Mouse (Mus musculus) limb, embryonic 11.5 days (tissue): ENCODE data around the gene Psma5. TPM values are rescaled to one million over a fixed set of nuclear protein-coding genes. Genes with fewer than 3 reads are reported as not detected.

ENCODE experiments used
- ATAC-seq: fragments of 200-750 bp; cut with Nextera tagmentation; 2 replicates; pipeline ENCODE4 v1.8.0; 2017; ENCODE audit warnings: low read depth; ENCODE audit not compliant: insufficient number of reproducible peaks, low FRiP score, low TSS enrichment
- DNase-seq: peaks from one replicate; pipeline ENCODE4 v3.0.0-alpha.2; 2015; ENCODE audit warnings: low spot score
- H3K27ac ChIP-seq: fragments of 300-500 bp; sonication (generic); replicated peaks from 2 replicates; pipeline ENCODE4 v1.5.1; 2014; ENCODE audit warnings: low read depth, mild to moderate bottlenecking, low read length
- H3K27me3 ChIP-seq: fragments of 300-500 bp; sonication (generic); 2 replicates; pipeline ENCODE4 v1.6.1; 2014; ENCODE audit warnings: mild to moderate bottlenecking, low read length, mixed read lengths; ENCODE audit not compliant: control insufficient read depth, insufficient read depth
- H3K36me3 ChIP-seq: fragments of 300-500 bp; sonication (generic); 2 replicates; pipeline ENCODE4 v1.6.1; 2014; ENCODE audit warnings: mild to moderate bottlenecking, low read length, moderate library complexity, mixed read lengths; ENCODE audit not compliant: control insufficient read depth, insufficient read depth
- H3K4me1 ChIP-seq: fragments of 300-500 bp; sonication (generic); 2 replicates; pipeline ENCODE4 v1.6.1; 2014; ENCODE audit warnings: low read length, mixed read lengths; ENCODE audit not compliant: control insufficient read depth, insufficient read depth
- H3K4me2 ChIP-seq: fragments of 300-500 bp; sonication (generic); 2 replicates; pipeline ENCODE4 v1.6.1; 2014; ENCODE audit warnings: low read depth, mild to moderate bottlenecking, moderate library complexity; ENCODE audit not compliant: severe bottlenecking
- H3K4me3 ChIP-seq: fragments of 300-500 bp; sonication (generic); 2 replicates; pipeline ENCODE4 v1.5.1; 2014; ENCODE audit warnings: low read depth, low read length
- H3K9ac ChIP-seq: fragments of 300-500 bp; sonication (generic); 2 replicates; pipeline ENCODE4 v1.6.1; 2014; ENCODE audit warnings: mild to moderate bottlenecking, low read length
- H3K9me3 ChIP-seq: fragments of 300-500 bp; sonication (generic); 2 replicates; pipeline ENCODE4 v1.6.1; 2016; ENCODE audit warnings: low read length; ENCODE audit not compliant: control insufficient read depth
- WGBS: fragments of 180-500 bp; shearing (Covaris S2); extraction: QIAGEN DNeasy Blood & Tissue Kit; methylation state at CpG from one replicate; pipeline ENCODE4 v1.1.7; 2014; 5-methylcytosine and 5-hydroxymethylcytosine counted together
- polyA plus RNA-seq: library from polyadenylated mRNA; unstranded; fragments of >200 nt; fragmentation: Nextera tagmentation; extraction: Ambion mirVana; gene quantifications from 2 replicates; pipeline ENCODE4 v1.2.1, GENCODE M21; 2014

Gene Psma5
- polyA plus RNA-seq, 1 experiment from 2014 or later, result 359 TPM

- ATAC-seq (no peak), DNase-seq (no peak)
- H3K4me3 ChIP-seq, result no peak overlapping the region
- 81% methylated on average over 4 of the region's 4 CpGs for WGBS
- peaks cover 2% of the 10 kb centered on the region for H3K4me1 ChIP-seq
- no peak overlapping the region for H3K27ac ChIP-seq
- H3K9ac ChIP-seq, result no peak overlapping the region
- no peaks in the 10 kb centered on the region for H3K27me3 ChIP-seq
- no peak overlapping the region for H3K4me2 ChIP-seq
- no peaks in the 10 kb centered on the region for H3K9me3 ChIP-seq
- no peaks in the 10 kb centered on the region for H3K36me3 ChIP-seq
Observed at GRCm38 (mm10) chr3:108324837-108325236, 68.1 kb downstream of the Psma5 start.

- Histone ChIP-seq H3K9me3 (no peaks in the 10 kb centered on the region), H3K4me1 (no peaks in the 10 kb centered on the region), H3K4me2 (no peak overlapping the region), H3K4me3 (no peak overlapping the region), H3K9ac (no peak overlapping the region), H3K27ac (no peak overlapping the region), H3K36me3 (no peaks in the 10 kb centered on the region), H3K27me3 (no peaks in the 10 kb centered on the region)
- ATAC-seq (no peak), DNase-seq (no peak)
- WGBS, result 92% methylated on average over 9 of the region's 9 CpGs
Observed at GRCm38 (mm10) chr3:108325521-108325920, 68.8 kb downstream of the Psma5 start.

GRCm38 (mm10) chr3:108327275-108327674, 70.5 kb downstream of the Psma5 start:
- ATAC-seq, result no peak
- no peaks in the 10 kb centered on the region for H3K27me3 ChIP-seq
- no peaks in the 10 kb centered on the region for H3K4me1 ChIP-seq
- H3K27ac ChIP-seq, result no peak overlapping the region
- no peaks in the 10 kb centered on the region for H3K9me3 ChIP-seq
- no peak for DNase-seq
- no peak overlapping the region for H3K4me3 ChIP-seq
- H3K4me2 ChIP-seq, result no peak overlapping the region
- no peak overlapping the region for H3K9ac ChIP-seq
- no peaks in the 10 kb centered on the region for H3K36me3 ChIP-seq
- WGBS, result 89% methylated on average over 8 of the region's 8 CpGs

GRCm38 (mm10) chr3:108327916-108328315, 71.2 kb downstream of the Psma5 start:
- Histone ChIP-seq H3K27ac (no peak overlapping the region), H3K9me3 (no peaks in the 10 kb centered on the region), H3K4me1 (no peaks in the 10 kb centered on the region), H3K9ac (no peak overlapping the region), H3K4me2 (no peak overlapping the region), H3K27me3 (no peaks in the 10 kb centered on the region), H3K4me3 (no peak overlapping the region), H3K36me3 (no peaks in the 10 kb centered on the region)
- WGBS, result 71% methylated on average over 3 of the region's 3 CpGs
- ATAC-seq (no peak), DNase-seq (no peak)

GRCm38 (mm10) chr3:108328441-108328841, 71.7 kb downstream of the Psma5 start:
- Histone ChIP-seq H3K36me3 (no peaks in the 10 kb centered on the region), H3K9ac (no peak overlapping the region), H3K4me3 (no peak overlapping the region), H3K27ac (no peak overlapping the region), H3K9me3 (no peaks in the 10 kb centered on the region), H3K4me2 (no peak overlapping the region), H3K4me1 (no peaks in the 10 kb centered on the region), H3K27me3 (no peaks in the 10 kb centered on the region)
- ATAC-seq (no peak), DNase-seq (no peak)
- 68% methylated on average over 9 of the region's 9 CpGs for WGBS

Other genes starting within 250 kb of the Psma5 start
- gene Gstm1, start 239.0 kb upstream of the Psma5 start, polyA plus RNA-seq, result 32.8 and 33.9 TPM in 2 replicates
- gene Gstm4, start 212.0 kb upstream of the Psma5 start, polyA plus RNA-seq, result 13.2 and 15.1 TPM in 2 replicates
- gene Ampd2, start 170.3 kb upstream of the Psma5 start, polyA plus RNA-seq, result 37.0 and 38.0 TPM in 2 replicates
- 1.6 and 1.8 TPM in 2 replicates for gene Gnat2, start 164.1 kb upstream of the Psma5 start, polyA plus RNA-seq
- 192 and 198 TPM in 2 replicates for gene Gnai3, start 110.8 kb upstream of the Psma5 start, polyA plus RNA-seq
- 0.11 and 0.29 TPM in 2 replicates for gene Gpr61, start 102.0 kb upstream of the Psma5 start, polyA plus RNA-seq
- 2.2 and 2.7 TPM in 2 replicates for gene Amigo1, start 70.6 kb upstream of the Psma5 start, polyA plus RNA-seq
- gene Cyb561d1, start 55.7 kb upstream of the Psma5 start, polyA plus RNA-seq, result 0.98 and 1.1 TPM in 2 replicates
- 21.1 and 25.6 TPM in 2 replicates for gene Atxn7l2, start 46.0 kb upstream of the Psma5 start, polyA plus RNA-seq
- 0.43 and 0.51 TPM in 2 replicates for gene Sypl2, start 30.3 kb upstream of the Psma5 start, polyA plus RNA-seq
- 14.1 TPM in 2 replicates for gene Sort1, start 27.2 kb downstream of the Psma5 start, polyA plus RNA-seq
- gene Mybphl, start 108.0 kb downstream of the Psma5 start, polyA plus RNA-seq, result not detected in 2 replicates
- gene Psrc1, start 126.9 kb downstream of the Psma5 start, polyA plus RNA-seq, result 79.5 TPM in 2 replicates
- gene Celsr2, start 158.6 kb downstream of the Psma5 start, polyA plus RNA-seq, result 3.2 and 4.9 TPM in 2 replicates
- 128 and 130 TPM in 2 replicates for gene Sars, start 188.3 kb downstream of the Psma5 start, polyA plus RNA-seq